Mouse (Mus musculus) kidney, adult 2 months (tissue): ENCODE measurements around the gene Dolpp1.

Experiments
- CTCF ChIP-seq: fragments of 200-500 bp; conservative IDR thresholded peaks from 2 replicates; pipeline ENCODE4 v1.5.1; 2011; ENCODE audit warnings: low read depth, mild to moderate bottlenecking, control low read depth, low read length, moderate library complexity, mixed read lengths; ENCODE audit not compliant: insufficient read depth, insufficient read length
- POLR2A ChIP-seq: fragments of 200-500 bp; IDR thresholded peaks from one replicate; pipeline ENCODE4 v1.6.1; 2011; ENCODE audit warnings: low read depth, low read length, control low read depth

DNA sequence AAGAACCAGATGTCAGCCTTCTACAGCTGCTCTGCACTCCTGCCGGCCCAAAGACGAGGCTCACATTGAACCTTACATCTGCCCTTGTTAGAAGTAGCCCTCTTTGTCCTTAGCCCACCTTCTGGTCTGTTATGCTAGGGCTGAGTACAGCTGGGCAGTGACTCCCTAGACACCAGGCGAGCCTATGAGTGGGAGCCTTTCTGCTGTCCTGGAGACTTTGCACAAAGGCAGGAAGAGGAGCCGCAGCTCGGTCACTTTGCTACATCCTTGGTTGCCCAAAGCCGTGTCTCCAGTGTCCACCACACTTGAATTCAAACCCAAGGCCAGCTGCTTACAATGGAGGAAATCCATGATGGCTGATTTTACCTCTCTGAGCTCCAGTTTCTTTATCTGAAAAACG lies 56.3 kb downstream of the Dolpp1 start:
- TF ChIP-seq POLR2A (no peak), CTCF (no peak)
